Mouse (Mus musculus) liver, embryonic 14.5 days (tissue): Measurements from ENCODE around the gene Stk32b. TPM values are rescaled to one million over a fixed set of nuclear protein-coding genes. Genes with fewer than 3 reads are reported as not detected.

Source experiments
- ATAC-seq: fragments of 200-750 bp; cut with Nextera tagmentation; 2 replicates; pipeline ENCODE4 v1.8.0; 2017; ENCODE audit warnings: moderate number of reproducible peaks, mild to moderate bottlenecking, moderate library complexity; ENCODE audit not compliant: insufficient read depth
- DNase-seq, 3 experiments: peaks; one replicate each; pipeline ENCODE4 v3.0.0-alpha.2; 2012 to 2013; ENCODE audit warnings: low read depth in 3 of 3, low spot score in 3 of 3
- H3K27ac ChIP-seq: fragments of 300-500 bp; sonication (generic); 2 replicates; pipeline ENCODE4 v1.5.1; 2014; ENCODE audit warnings: moderate library complexity, mild to moderate bottlenecking, control low read depth, inconsistent platforms
- H3K27me3 ChIP-seq: fragments of 300-500 bp; sonication (generic); 2 replicates; pipeline ENCODE4 v1.6.1; 2014; ENCODE audit warnings: mild to moderate bottlenecking, low read length, moderate library complexity; ENCODE audit not compliant: control insufficient read depth, insufficient read depth
- H3K36me3 ChIP-seq: fragments of 300-500 bp; sonication (generic); replicated peaks from 2 replicates; pipeline ENCODE4 v1.6.1; 2014; ENCODE audit warnings: low read depth; ENCODE audit not compliant: control insufficient read depth, insufficient read depth
- H3K4me1 ChIP-seq, 2 experiments: fragments of 200-500 bp in 1 of 2; fragments of 300-500 bp in 1 of 2; sonication (generic) in 1 of 2; replicated peaks; 2 replicates each; pipeline ENCODE4 v1.6.1; 2012 to 2014; ENCODE audit warnings: antibody characterized with exemption in 1 of 2, inconsistent platforms in 1 of 2, low read length in 1 of 2; ENCODE audit not compliant: control insufficient read depth in 2 of 2, insufficient read depth in 2 of 2
- H3K4me2 ChIP-seq: fragments of 300-500 bp; sonication (generic); 2 replicates; pipeline ENCODE4 v1.6.1; 2014; ENCODE audit warnings: low read depth, mild to moderate bottlenecking, control low read depth, moderate library complexity
- H3K4me3 ChIP-seq, 2 experiments: fragments of 200-500 bp in 1 of 2; fragments of 300-500 bp in 1 of 2; sonication (generic) in 1 of 2; 2 replicates each; pipeline ENCODE4 v1.5.1; 2012 to 2014; ENCODE audit warnings: low read depth in 2 of 2, low read length in 2 of 2, mild to moderate bottlenecking in 2 of 2, control low read depth in 1 of 2, inconsistent platforms in 1 of 2, moderate library complexity in 1 of 2; ENCODE audit not compliant: insufficient read depth in 1 of 2
- H3K9ac ChIP-seq: fragments of 300-500 bp; sonication (generic); replicated peaks from 2 replicates; pipeline ENCODE4 v1.6.1; 2014; ENCODE audit warnings: mild to moderate bottlenecking, control low read depth, moderate library complexity
- H3K9me3 ChIP-seq: fragments of 300-500 bp; sonication (generic); 2 replicates; pipeline ENCODE4 v1.6.1; 2016; ENCODE audit warnings: low read length, mixed read lengths; ENCODE audit not compliant: control insufficient read depth
- CTCF ChIP-seq: IDR thresholded peaks from 2 replicates; pipeline ENCODE4 v1.5.1; 2016; ENCODE audit warnings: antibody characterized with exemption, low read depth, control low read depth
- EP300 ChIP-seq: IDR thresholded peaks from 2 replicates; pipeline ENCODE4 v1.6.1; 2016; ENCODE audit warnings: antibody characterized with exemption, low read depth
- WGBS: fragments of 180-500 bp; shearing (Covaris S2); extraction: QIAGEN DNeasy Blood & Tissue Kit; methylation state at CpG from one replicate; pipeline ENCODE4 v1.1.7; 2014; ENCODE audit not compliant: insufficient replicate concordance; 5-methylcytosine and 5-hydroxymethylcytosine counted together
- polyA plus RNA-seq, 2 experiments: library from polyadenylated mRNA; depleted of rRNA in 1 of 2; stranded (reverse) in 1 of 2; unstranded in 1 of 2; fragments of >200 nt; fragmentation: Nextera tagmentation in 1 of 2; extraction: Ambion mirVana in 1 of 2; gene quantifications; 2 replicates each; pipeline versions ENCODE4 v1.2.1 to v1.2.3; 2012 to 2014

The Stk32b gene
- polyA plus RNA-seq, 2 experiments, result 0.70 TPM

- WGBS, result 69% methylated on average over 7 of the region's 7 CpGs
- DNase-seq, result no peak
- no peak for TF ChIP-seq CTCF
- TF ChIP-seq EP300, result no peak
- Histone ChIP-seq H3K9me3 (no peaks in the 10 kb centered on the region), H3K9ac (no peak overlapping the region), H3K4me1 (no peaks in the 10 kb centered on the region), H3K36me3 (no peaks in the 10 kb centered on the region), H3K4me2 (no peak overlapping the region), H3K27me3 (no peaks in the 10 kb centered on the region), H3K27ac (no peak overlapping the region), H3K4me3 (no peak overlapping the region)
- no peak for ATAC-seq
Observed at GRCm38 (mm10) chr5:37670781-37671180, 46.2 kb downstream of the Stk32b start.

- no peak overlapping the region for H3K9ac ChIP-seq
- no peaks in the 10 kb centered on the region for H3K36me3 ChIP-seq
- no peak for ATAC-seq
- DNase-seq, result no peak
- no peak overlapping the region for H3K4me3 ChIP-seq
- no peak overlapping the region for H3K4me2 ChIP-seq
- H3K4me1 ChIP-seq, result no peaks in the 10 kb centered on the region
- H3K9me3 ChIP-seq, result no peaks in the 10 kb centered on the region
- no peak overlapping the region for H3K27ac ChIP-seq
- H3K27me3 ChIP-seq, result no peaks in the 10 kb centered on the region
- WGBS, result 56% methylated on average over 3 of the region's 3 CpGs
- no peak for TF ChIP-seq EP300
- no peak for TF ChIP-seq CTCF
Observed at GRCm38 (mm10) chr5:37664962-37665361, 52.0 kb downstream of the Stk32b start.

GRCm38 (mm10) chr5:37659177-37659576, 57.8 kb downstream of the Stk32b start:
- Histone ChIP-seq H3K4me3 (no peak overlapping the region), H3K36me3 (no peaks in the 10 kb centered on the region), H3K4me1 (no peaks in the 10 kb centered on the region), H3K4me2 (no peak overlapping the region), H3K27me3 (no peaks in the 10 kb centered on the region), H3K9me3 (no peaks in the 10 kb centered on the region), H3K27ac (no peak overlapping the region), H3K9ac (no peak overlapping the region)
- DNase-seq (no peak), ATAC-seq (no peak)
- 53% methylated on average over 4 of the region's 4 CpGs for WGBS
- no peak for TF ChIP-seq EP300
- TF ChIP-seq CTCF, result no peak

GRCm38 (mm10) chr5:37657741-37658140, 59.2 kb downstream of the Stk32b start:
- WGBS, result 64% methylated on average over 6 of the region's 6 CpGs
- ATAC-seq, result no peak
- no peaks in the 10 kb centered on the region for H3K9me3 ChIP-seq
- H3K27ac ChIP-seq, result no peak overlapping the region
- no peak overlapping the region for H3K4me3 ChIP-seq
- TF ChIP-seq CTCF (no peak), EP300 (no peak)
- no peaks in the 10 kb centered on the region for H3K36me3 ChIP-seq
- H3K4me2 ChIP-seq, result no peak overlapping the region
- H3K4me1 ChIP-seq, result no peaks in the 10 kb centered on the region
- H3K9ac ChIP-seq, result no peak overlapping the region
- no peak for DNase-seq
- H3K27me3 ChIP-seq, result no peaks in the 10 kb centered on the region

GRCm38 (mm10) chr5:37655208-37655607, 61.8 kb downstream of the Stk32b start:
- WGBS, result 61% methylated on average over 5 of the region's 5 CpGs
- H3K4me1 ChIP-seq, result peaks cover 0 to 2% of the 10 kb centered on the region in 2 experiments; a peak in 1 of 4 replicates
- TF ChIP-seq EP300 (no peak), CTCF (no peak)

More at GRCm38 (mm10) chr5:37655208-37655607, 61.8 kb downstream of the Stk32b start:
- ATAC-seq (no peak), DNase-seq (no peak)
- H3K36me3 ChIP-seq, result no peaks in the 10 kb centered on the region
- no peak overlapping the region for H3K4me2 ChIP-seq
- no peaks in the 10 kb centered on the region for H3K9me3 ChIP-seq
- no peaks in the 10 kb centered on the region for H3K27me3 ChIP-seq
- no peak overlapping the region for H3K4me3 ChIP-seq
- no peak overlapping the region for H3K27ac ChIP-seq
- no peak overlapping the region for H3K9ac ChIP-seq
